Mouse (Mus musculus) embryonic facial prominence, embryonic 14.5 days (tissue): Measurements from ENCODE around the gene Unc119b. TPM values are rescaled to one million over a fixed set of nuclear protein-coding genes. Genes with fewer than 3 reads are reported as not detected.
A peak's percentile ranks its signal among the peaks of the same experiment; 100 is the strongest.

Experiments
- ATAC-seq: fragments of 200-750 bp; cut with Nextera tagmentation; 2 replicates; pipeline ENCODE4 v1.8.0; 2017; ENCODE audit warnings: low read depth, moderate number of reproducible peaks, moderate TSS enrichment
- DNase-seq: peaks from one replicate; pipeline ENCODE4 v3.0.0-alpha.2; 2015; ENCODE audit warnings: low spot score
- H3K27ac ChIP-seq: fragments of 300-500 bp; sonication (generic); replicated peaks from 2 replicates; pipeline ENCODE4 v1.5.1; 2014; ENCODE audit warnings: low read depth, mild to moderate bottlenecking, low read length, moderate library complexity
- H3K27me3 ChIP-seq: fragments of 300-500 bp; sonication (generic); replicated peaks from 2 replicates; pipeline ENCODE4 v1.6.1; 2014; ENCODE audit warnings: low read length; ENCODE audit not compliant: control insufficient read depth, insufficient read depth
- H3K36me3 ChIP-seq: fragments of 300-500 bp; sonication (generic); 2 replicates; pipeline ENCODE4 v1.6.1; 2014; ENCODE audit warnings: low read length, mixed read lengths; ENCODE audit not compliant: control insufficient read depth, insufficient read depth
- H3K4me1 ChIP-seq: fragments of 300-500 bp; sonication (generic); 2 replicates; pipeline ENCODE4 v1.6.1; 2014; ENCODE audit warnings: antibody characterized with exemption, low read length; ENCODE audit not compliant: control insufficient read depth, insufficient read depth
- H3K4me2 ChIP-seq: fragments of 300-500 bp; sonication (generic); 2 replicates; pipeline ENCODE4 v1.6.1; 2014; ENCODE audit warnings: low read depth, mild to moderate bottlenecking, low read length, moderate library complexity, mixed read lengths
- H3K4me3 ChIP-seq: fragments of 300-500 bp; sonication (generic); 2 replicates; pipeline ENCODE4 v1.5.1; 2014; ENCODE audit warnings: low read depth, mild to moderate bottlenecking, low read length
- H3K9ac ChIP-seq: fragments of 300-500 bp; sonication (generic); 2 replicates; pipeline ENCODE4 v1.6.1; 2014; ENCODE audit warnings: low read depth, mild to moderate bottlenecking, low read length, moderate library complexity, mixed read lengths
- H3K9me3 ChIP-seq: fragments of 300-500 bp; sonication (generic); 2 replicates; pipeline ENCODE4 v1.6.1; 2016; ENCODE audit warnings: low read length; ENCODE audit not compliant: control insufficient read depth
- WGBS: fragments of 180-500 bp; shearing (Covaris S2); extraction: QIAGEN DNeasy Blood & Tissue Kit; methylation state at CpG from one replicate; pipeline ENCODE4 v1.1.7; 2014; 5-methylcytosine and 5-hydroxymethylcytosine counted together
- polyA plus RNA-seq: library from polyadenylated mRNA; unstranded; fragments of >200 nt; fragmentation: Nextera tagmentation; extraction: Ambion mirVana; gene quantifications from 2 replicates; pipeline ENCODE4 v1.2.1, GENCODE M21; 2014

Unc119b gene
- 32.2 and 35.4 TPM in 2 replicates for polyA plus RNA-seq

DNA sequence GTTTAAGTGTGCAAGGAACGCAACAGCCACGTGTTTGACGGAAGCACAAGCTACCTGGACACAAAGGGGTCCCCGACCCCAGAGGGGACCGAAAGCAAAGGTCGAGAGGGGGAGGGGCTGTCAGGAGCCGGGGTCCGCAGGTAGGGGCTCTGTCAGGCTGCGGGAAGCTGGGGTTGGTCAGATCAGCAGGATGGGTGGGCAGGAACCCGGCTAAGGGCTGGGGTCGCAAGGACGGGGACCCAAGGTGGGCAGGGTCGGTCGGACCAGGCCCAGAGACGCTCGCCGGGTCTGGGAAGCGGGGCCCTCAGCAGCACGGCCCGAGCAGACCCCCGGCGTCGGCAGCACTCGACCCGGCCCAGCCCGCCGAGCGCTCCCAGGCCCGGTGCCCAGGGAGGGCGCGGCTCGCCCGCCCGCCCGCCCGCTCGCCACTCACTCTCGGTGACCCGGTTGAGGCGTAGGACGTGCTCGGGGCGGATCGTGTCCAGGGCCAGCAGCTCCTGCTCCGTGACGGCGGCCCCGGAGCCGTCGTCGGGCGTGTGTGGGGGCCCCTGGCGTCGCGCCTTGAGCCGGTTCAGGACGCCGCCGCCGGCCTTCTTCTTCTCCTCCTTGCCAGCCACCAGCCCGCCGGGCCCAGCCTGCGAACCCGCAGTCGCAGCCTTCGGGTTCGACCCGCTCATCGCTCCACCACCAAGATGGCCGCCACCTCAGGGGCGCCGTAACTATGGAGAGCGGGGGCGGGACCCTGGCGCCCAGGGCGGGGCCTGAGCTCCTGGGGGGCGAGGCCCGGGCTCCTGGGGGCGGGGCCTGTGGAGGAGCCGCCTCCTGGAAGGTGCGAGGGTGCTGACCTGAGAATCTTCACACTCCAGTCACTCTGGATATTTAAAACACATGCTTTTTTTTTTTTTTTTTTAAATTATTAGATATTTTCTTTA lies at the start of gene Unc119b:
TSS of gene Unc119b (minus strand) at position 742 of the 932 bp plus-strand sequence.
- Histone ChIP-seq H3K9me3 (no peaks in the 10 kb centered on the region), H3K4me2 (peak within 1 kb of the TSS; percentile 94), H3K36me3 (peaks cover 5% of the 10 kb centered on the region), H3K27ac (peak within 1 kb of the TSS; percentile 61), H3K4me3 (peak within 1 kb of the TSS; percentile 92), H3K9ac (peak within 1 kb of the TSS; percentile 83), H3K4me1 (peaks cover 13% of the 10 kb centered on the region), H3K27me3 (no peaks in the 10 kb centered on the region)
- DNase-seq, result peak; percentile 93
- ATAC-seq, result peak; percentile 94
- under 1% methylated on average over 33 of the region's 81 CpGs for WGBS

DNA sequence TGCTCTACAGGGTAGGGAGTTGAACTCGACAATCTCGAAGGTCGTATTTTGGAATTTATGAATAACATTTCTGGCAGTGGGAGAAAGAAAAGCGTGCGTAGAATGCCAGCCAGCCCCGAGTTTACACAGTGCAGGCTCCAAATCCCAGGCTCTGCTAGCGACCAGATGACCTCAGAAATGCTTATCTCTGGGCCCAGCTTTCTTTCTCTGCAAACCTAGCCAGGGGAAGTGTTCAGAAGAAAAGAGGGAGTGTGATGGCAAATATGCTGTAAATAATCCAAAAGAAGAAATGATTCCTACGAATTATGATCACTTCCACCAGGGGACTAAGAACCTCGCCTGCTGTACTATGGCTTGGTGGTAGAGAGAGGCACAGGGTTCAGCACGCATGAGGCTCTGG lies 48.7 kb upstream of the Unc119b start:
- Histone ChIP-seq H3K4me3 (no peak overlapping the region), H3K4me2 (no peak overlapping the region), H3K27ac (no peak overlapping the region), H3K27me3 (peaks cover 10% of the 10 kb centered on the region; the same call in 1 of the 2 replicates), H3K9ac (no peak overlapping the region), H3K4me1 (peaks cover 12% of the 10 kb centered on the region), H3K9me3 (no peaks in the 10 kb centered on the region), H3K36me3 (no peaks in the 10 kb centered on the region)
- no peak for DNase-seq
- WGBS, result 66% methylated on average over 10 of the region's 10 CpGs
- no peak for ATAC-seq

DNA sequence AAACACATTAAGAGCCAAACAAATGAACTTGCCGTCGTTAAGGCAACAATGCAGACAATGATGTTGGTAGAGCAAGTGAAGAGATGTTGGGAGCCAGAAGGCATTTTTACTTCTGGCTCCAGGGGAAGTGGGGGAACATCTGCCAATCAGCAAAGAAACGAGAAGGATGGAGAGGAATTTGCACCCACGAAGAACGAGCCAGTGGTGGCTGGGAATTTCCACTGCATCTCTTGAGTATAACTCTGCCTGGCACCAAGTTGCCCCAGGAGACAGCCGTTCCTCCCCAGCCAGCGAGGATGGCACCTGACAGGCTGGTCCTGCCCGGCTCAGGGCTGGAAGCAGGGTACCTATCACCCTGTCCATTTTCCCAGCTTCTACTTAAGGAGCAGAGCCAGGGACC lies 48.1 kb upstream of the Unc119b start:
- no peaks in the 10 kb centered on the region for H3K36me3 ChIP-seq
- 75% methylated on average over 8 of the region's 8 CpGs for whole genome bisulfite sequencing
- H3K9ac ChIP-seq, result no peak overlapping the region
- ATAC-seq (no peak), DNase-seq (no peak)
- no peak overlapping the region for H3K27ac ChIP-seq
- peaks cover 10% of the 10 kb centered on the region; the same call in 1 of the 2 replicates for H3K27me3 ChIP-seq
- H3K4me3 ChIP-seq, result no peak overlapping the region
- H3K4me2 ChIP-seq, result no peak overlapping the region
- no peaks in the 10 kb centered on the region for H3K9me3 ChIP-seq
- peaks cover 12% of the 10 kb centered on the region for H3K4me1 ChIP-seq

DNA sequence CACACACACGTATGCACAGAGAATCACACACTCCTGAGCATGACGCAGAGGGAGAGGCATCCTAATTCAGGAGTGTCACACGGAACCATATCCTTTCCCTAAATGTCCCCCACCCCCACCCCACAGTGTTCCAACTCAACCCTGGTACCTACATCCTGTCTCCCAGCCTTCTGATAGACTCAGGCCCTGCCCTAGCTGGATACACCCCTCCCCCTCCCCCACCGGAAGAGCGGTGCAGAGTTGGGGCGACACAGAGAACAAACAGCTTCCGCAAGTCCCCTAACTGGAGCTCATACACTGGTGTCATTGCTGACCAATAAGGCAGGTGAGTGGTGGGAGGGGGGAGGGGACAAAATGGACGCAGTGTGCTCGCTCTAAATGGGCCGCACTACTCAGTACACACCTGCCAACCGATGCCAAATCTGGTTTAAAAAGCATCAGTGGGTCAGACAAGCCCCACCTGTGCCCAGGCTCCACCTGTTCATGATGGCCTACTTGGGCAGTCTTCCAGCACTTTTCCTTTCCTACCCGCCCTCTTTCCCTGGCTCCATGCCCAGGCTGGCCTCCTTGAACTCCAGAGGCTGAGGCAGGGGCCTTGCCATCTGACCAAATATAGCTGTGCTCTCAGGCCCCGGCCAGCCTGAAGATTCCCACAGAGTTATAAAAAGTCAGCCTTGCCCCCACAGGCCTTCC lies 46.6 kb upstream of the Unc119b start:
- 72% methylated on average over 9 of the region's 13 CpGs for WGBS
- H3K4me2 ChIP-seq, result no peak overlapping the region
- DNase-seq (peak; percentile 66), ATAC-seq (peak; percentile 19; the same call in 1 of the 2 replicates)
- no peaks in the 10 kb centered on the region for H3K36me3 ChIP-seq
- H3K4me3 ChIP-seq, result no peak overlapping the region
- H3K4me1 ChIP-seq, result no peaks in the 10 kb centered on the region; the same call in 1 of the 2 replicates
- no peak overlapping the region for H3K9ac ChIP-seq
- peaks cover under 1% of the 10 kb centered on the region; the same call in 1 of the 2 replicates for H3K27me3 ChIP-seq
- no peak overlapping the region for H3K27ac ChIP-seq
- no peaks in the 10 kb centered on the region for H3K9me3 ChIP-seq

DNA sequence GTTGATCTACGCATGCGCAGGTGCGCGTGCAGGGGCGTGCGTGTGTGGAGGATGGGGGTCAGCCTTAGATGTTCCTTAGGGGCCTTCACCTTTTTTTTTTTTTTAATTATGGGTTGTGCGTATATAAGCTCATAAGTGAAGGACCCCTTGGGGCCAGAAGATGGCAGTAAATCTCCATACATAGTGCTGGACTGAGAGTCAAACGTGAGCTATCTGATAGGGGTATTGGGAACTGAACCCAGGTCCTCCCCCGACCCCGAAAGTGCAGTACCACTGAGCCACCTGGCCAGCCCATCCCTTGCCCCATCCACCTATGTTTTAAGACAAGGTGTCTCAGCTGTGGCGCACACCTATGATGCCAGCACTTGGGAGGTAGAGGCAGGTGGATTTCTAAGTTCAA lies 44.8 kb upstream of the Unc119b start:
- Histone ChIP-seq H3K36me3 (no peaks in the 10 kb centered on the region), H3K4me2 (no peak overlapping the region), H3K9me3 (no peaks in the 10 kb centered on the region), H3K9ac (no peak overlapping the region), H3K4me1 (no peaks in the 10 kb centered on the region), H3K27me3 (no peaks in the 10 kb centered on the region), H3K4me3 (no peak overlapping the region), H3K27ac (no peak overlapping the region)
- ATAC-seq, result no peak
- WGBS, result 88% methylated on average over 11 of the region's 11 CpGs
- DNase-seq, result no peak

DNA sequence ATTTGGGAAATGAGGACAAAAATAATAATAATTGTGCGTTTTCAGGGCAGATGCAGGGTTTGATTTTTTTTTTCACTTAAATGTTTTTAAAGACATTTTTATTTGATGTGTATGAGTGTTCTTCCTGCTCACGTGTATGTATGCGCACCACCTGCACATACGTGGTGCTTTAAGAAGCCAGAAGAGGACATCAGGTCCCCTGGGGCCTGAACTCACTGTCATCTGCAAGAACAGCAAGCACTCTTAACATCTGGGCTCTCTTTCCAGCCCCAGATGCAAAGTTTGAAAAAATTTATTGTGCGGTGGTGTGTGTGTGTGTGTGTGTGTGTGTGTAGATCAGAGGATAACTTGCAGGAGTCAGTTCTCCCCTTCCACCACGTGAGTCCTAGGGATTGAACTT lies 43.1 kb upstream of the Unc119b start:
- Histone ChIP-seq H3K27ac (no peak overlapping the region), H3K36me3 (no peaks in the 10 kb centered on the region), H3K9me3 (no peaks in the 10 kb centered on the region), H3K4me2 (no peak overlapping the region), H3K4me1 (no peaks in the 10 kb centered on the region), H3K4me3 (no peak overlapping the region), H3K27me3 (no peaks in the 10 kb centered on the region), H3K9ac (no peak overlapping the region)
- ATAC-seq, result no peak
- no peak for DNase-seq
- WGBS, result 71% methylated on average over 6 of the region's 6 CpGs

DNA sequence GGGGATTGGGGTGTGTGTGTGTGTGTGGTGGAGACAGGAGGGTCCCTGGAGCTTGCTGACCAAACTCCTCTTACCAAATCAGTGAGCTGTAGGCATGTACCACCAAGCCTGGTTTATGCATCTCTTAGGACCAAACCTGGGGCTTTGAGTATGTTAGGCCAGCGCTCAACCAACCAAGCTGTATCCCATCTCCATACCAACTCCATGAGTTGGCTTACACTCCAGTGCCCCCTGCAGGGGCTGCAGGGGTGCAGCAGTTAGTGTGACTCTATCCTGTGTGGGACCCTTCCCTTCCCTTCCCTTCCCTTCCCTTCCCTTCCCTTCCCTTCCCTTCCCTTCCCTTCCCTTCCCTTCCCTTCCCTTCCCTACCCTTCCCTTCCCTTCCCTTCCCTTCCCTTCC lies 39.8 kb upstream of the Unc119b start:
- Histone ChIP-seq H3K9me3 (no peaks in the 10 kb centered on the region), H3K4me2 (no peak overlapping the region), H3K4me1 (no peaks in the 10 kb centered on the region), H3K36me3 (no peaks in the 10 kb centered on the region), H3K27ac (no peak overlapping the region), H3K4me3 (no peak overlapping the region), H3K9ac (no peak overlapping the region), H3K27me3 (no peaks in the 10 kb centered on the region)
- DNase-seq (no peak), ATAC-seq (no peak)
- WGBS, result 92% methylated on average over 1 of the region's 1 CpGs

DNA sequence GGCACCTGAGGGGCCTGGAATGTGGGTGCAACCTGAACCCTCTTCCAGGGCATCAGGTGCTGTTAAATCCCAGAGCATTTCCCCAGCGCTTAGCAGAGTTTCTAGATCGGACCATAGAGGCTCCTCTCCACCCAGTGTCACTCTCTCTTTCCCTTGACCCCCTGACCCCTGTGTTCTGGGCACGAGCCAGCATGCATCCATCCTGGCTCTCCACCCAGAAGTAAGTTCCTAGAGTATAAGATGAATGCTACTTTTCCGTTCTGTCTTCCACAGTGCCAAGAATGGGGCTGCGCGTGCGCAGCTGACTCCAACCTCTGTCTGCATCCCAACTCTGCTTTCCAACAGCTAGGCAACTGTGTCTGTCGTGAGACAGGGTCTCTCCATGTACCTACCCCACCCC lies 35.4 kb upstream of the Unc119b start:
- Histone ChIP-seq H3K4me1 (peaks cover 4% of the 10 kb centered on the region; the same call in 1 of the 2 replicates), H3K9ac (no peak overlapping the region), H3K9me3 (no peaks in the 10 kb centered on the region), H3K4me2 (no peak overlapping the region), H3K36me3 (no peaks in the 10 kb centered on the region), H3K27me3 (no peaks in the 10 kb centered on the region), H3K4me3 (no peak overlapping the region), H3K27ac (no peak overlapping the region)
- ATAC-seq, result no peak
- no peak for DNase-seq
- 75% methylated on average over 8 of the region's 8 CpGs for WGBS
